Mouse (Mus musculus): ENCODE measurements at regions not wholly inside any gene's neighbourhood (a gene's known extent, or its start where the extent isn't known, plus 50 kb on each side); places are given as distances from the start of the nearest gene placed in this dataset.

DNA sequence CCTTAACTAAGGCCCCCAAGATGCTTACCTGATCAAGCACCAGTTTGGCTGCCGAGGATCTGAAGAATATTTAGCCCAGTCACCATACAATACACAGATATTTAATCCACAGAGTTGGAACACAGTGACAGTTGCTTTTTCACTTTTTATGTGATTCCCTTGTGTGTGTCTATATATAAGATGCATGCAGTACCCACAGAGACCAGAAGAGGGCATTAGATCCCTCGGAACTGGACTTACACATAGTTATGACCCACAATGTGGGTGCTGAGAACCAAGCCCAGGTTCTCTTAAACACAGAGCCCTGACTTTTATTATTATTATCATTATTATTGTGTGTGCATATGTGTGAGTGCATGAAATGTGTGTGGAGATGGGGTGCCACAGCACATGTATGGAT lies 70.6 kb upstream of the Xpo1 start:
- Histone ChIP-seq H3K4me3 (replicated peaks) (no peak overlapping the region), H3K9me3 (replicated peaks) (no peaks in the 10 kb centered on the region), H3K36me3 (no peaks in the 10 kb centered on the region), H3K4me2 (no peak overlapping the region), H3K9ac (no peak overlapping the region), H3K4me1 (no peaks in the 10 kb centered on the region), H3K27me3 (no peaks in the 10 kb centered on the region), H3K27ac (no peak overlapping the region)
- ATAC-seq (replicated peaks; ENCODE audit: low FRiP score): no peak
- WGBS: 97% methylated on average over 2 of the region's 2 CpGs

DNA sequence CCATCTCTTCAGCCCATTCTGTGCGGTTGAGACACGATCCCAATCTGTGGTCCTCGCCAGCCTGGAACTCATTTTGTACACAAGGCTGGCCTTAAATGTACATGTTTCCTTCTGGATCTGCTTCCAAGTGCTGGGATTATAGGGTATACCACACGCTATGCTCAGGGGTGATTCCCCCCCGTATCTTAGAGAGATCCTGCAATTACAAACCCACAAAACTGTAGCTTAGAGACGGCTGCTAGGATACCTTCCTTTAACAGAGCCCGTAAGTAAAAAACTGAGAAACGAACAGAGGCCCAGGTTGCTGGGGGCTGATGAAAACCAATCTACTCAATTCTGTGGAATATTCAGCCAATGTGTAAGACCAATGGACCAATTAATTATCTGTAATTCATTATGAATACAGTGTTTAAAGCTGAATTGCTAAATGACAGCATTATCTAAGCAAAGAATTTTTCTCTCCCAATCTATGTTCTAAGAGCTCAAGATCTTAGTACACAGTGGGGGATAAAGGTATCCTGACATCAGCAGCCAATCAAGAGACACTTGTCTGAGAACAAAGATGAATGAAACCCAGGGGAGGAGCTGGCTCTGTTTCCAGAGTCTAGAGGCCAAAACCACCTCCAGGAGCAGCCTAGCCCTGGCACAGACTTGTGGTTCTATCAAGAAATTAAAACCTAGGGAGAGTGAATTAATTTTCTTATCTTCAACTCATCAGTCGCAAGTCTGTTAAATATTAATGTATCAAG lies 54.0 kb upstream of the Xpo1 start:
- H3K4me2 ChIP-seq: no peak overlapping the region
- no peak overlapping the region for H3K27ac ChIP-seq
- no peak for ATAC-seq (replicated peaks; ENCODE audit: low FRiP score)
- no peak overlapping the region for H3K4me3 ChIP-seq (replicated peaks)
- no peaks in the 10 kb centered on the region for H3K4me1 ChIP-seq
- no peaks in the 10 kb centered on the region for H3K27me3 ChIP-seq
- H3K36me3 ChIP-seq: no peaks in the 10 kb centered on the region
- H3K9me3 ChIP-seq (replicated peaks): no peaks in the 10 kb centered on the region
- no peak overlapping the region for H3K9ac ChIP-seq
- 90% methylated on average over 9 of the region's 9 CpGs for WGBS

DNA sequence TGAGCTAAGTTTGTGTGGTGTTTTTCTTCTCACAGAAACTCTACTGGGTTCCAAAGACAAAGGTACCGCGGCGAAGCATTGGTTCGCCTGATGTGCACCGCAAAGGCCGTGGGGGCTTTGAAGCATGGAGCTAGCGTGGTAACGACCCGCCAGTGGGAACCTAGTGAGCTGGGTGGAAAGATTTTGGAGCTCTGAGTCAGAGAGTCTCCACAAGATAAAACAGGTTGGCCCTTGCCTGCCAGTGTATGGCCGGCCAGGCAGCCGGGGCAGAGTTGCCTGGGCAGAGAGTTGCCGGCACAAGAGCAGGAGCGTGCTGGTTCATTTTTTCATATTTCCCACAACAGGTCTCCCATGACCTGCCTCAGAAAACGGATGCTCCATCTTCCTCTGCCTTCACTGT lies 52.3 kb upstream of the Xpo1 start:
- WGBS: 87% methylated on average over 14 of the region's 14 CpGs
- H3K36me3 ChIP-seq: no peaks in the 10 kb centered on the region
- no peak overlapping the region for H3K27ac ChIP-seq
- no peak overlapping the region for H3K4me2 ChIP-seq
- no peak overlapping the region for H3K4me3 ChIP-seq (replicated peaks)
- ATAC-seq (replicated peaks; ENCODE audit: low FRiP score): no peak
- no peak overlapping the region for H3K9ac ChIP-seq
- H3K9me3 ChIP-seq (replicated peaks): no peaks in the 10 kb centered on the region
- no peaks in the 10 kb centered on the region for H3K4me1 ChIP-seq
- no peaks in the 10 kb centered on the region for H3K27me3 ChIP-seq

DNA sequence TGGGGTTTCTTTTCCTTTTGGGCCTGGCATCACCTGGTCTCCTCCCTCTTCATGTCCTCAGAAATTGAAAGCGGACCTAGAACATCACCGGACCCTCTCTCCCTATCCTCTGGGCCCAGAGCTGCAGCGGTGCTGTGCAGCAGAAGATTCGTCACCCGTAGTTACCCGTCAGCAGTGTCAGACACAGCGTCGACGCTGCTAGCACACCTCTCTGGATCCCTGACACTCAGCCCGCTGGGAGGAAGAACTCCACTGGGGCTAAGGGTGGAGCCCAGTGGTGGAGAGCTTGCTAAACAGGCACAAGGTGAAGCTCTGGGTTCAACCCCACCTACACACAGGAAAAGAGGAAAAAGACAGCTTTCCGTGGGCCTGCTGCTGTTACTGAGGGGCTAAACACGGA lies 51.8 kb upstream of the Xpo1 start:
- 78% methylated on average over 12 of the region's 12 CpGs for WGBS
- ATAC-seq (replicated peaks; ENCODE audit: low FRiP score): no peak
- no peaks in the 10 kb centered on the region for H3K9me3 ChIP-seq (replicated peaks)

More for the DNA sequence above, 51.8 kb upstream of the Xpo1 start:
- Histone ChIP-seq H3K4me1 (no peaks in the 10 kb centered on the region), H3K4me3 (replicated peaks) (no peak overlapping the region), H3K9ac (no peak overlapping the region), H3K27ac (no peak overlapping the region), H3K4me2 (no peak overlapping the region), H3K36me3 (no peaks in the 10 kb centered on the region), H3K27me3 (no peaks in the 10 kb centered on the region)

Data from kidney, embryonic 15.5 days (tissue).